Mouse (Mus musculus) heart, postnatal 0 days (tissue): ENCODE data around the gene Uqcc2. TPM values are rescaled to one million over a fixed set of nuclear protein-coding genes. Genes with fewer than 3 reads are reported as not detected.

Experiments
- ATAC-seq: fragments of 200-750 bp; cut with Nextera tagmentation; 2 replicates; pipeline ENCODE4 v1.8.0; 2017; ENCODE audit warnings: low read depth, moderate number of reproducible peaks, moderate library complexity; ENCODE audit not compliant: insufficient read depth
- DNase-seq: peaks from one replicate; pipeline ENCODE4 v3.0.0-alpha.2; 2016; ENCODE audit warnings: low spot score
- H3K27ac ChIP-seq: fragments of 300-500 bp; sonication (generic); 2 replicates; pipeline ENCODE4 v1.5.1; 2014; ENCODE audit warnings: low read depth, mild to moderate bottlenecking
- H3K27me3 ChIP-seq: fragments of 300-500 bp; sonication (generic); 2 replicates; pipeline ENCODE4 v1.6.1; 2014; ENCODE audit warnings: low read length, mixed read lengths; ENCODE audit not compliant: control insufficient read depth, insufficient read depth
- H3K36me3 ChIP-seq: fragments of 300-500 bp; sonication (generic); replicated peaks from 2 replicates; pipeline ENCODE4 v1.6.1; 2014; ENCODE audit warnings: low read length, mixed read lengths; ENCODE audit not compliant: control insufficient read depth, insufficient read depth
- H3K4me1 ChIP-seq: fragments of 300-500 bp; sonication (generic); 2 replicates; pipeline ENCODE4 v1.6.1; 2014; ENCODE audit warnings: antibody characterized with exemption; ENCODE audit not compliant: control insufficient read depth, insufficient read depth
- H3K4me2 ChIP-seq: fragments of 300-500 bp; sonication (generic); 2 replicates; pipeline ENCODE4 v1.6.1; 2014; ENCODE audit warnings: low read depth, mild to moderate bottlenecking, low read length, moderate library complexity
- H3K4me3 ChIP-seq: fragments of 300-500 bp; sonication (generic); 2 replicates; pipeline ENCODE4 v1.5.1; 2014; ENCODE audit warnings: low read depth, low read length
- H3K9ac ChIP-seq: fragments of 300-500 bp; sonication (generic); replicated peaks from 2 replicates; pipeline ENCODE4 v1.6.1; 2014; ENCODE audit warnings: low read depth, low read length, mixed read lengths
- H3K9me3 ChIP-seq: fragments of 300-500 bp; sonication (generic); replicated peaks from 2 replicates; pipeline ENCODE4 v1.6.1; 2016; ENCODE audit warnings: low read length; ENCODE audit not compliant: control insufficient read depth
- CTCF ChIP-seq: IDR thresholded peaks from 2 replicates; pipeline ENCODE4 v1.5.1; 2016; ENCODE audit warnings: antibody characterized with exemption, control low read depth, low read depth
- EP300 ChIP-seq: IDR thresholded peaks from 2 replicates; pipeline ENCODE4 v1.6.1; 2016; ENCODE audit warnings: antibody characterized with exemption, low read depth
- WGBS: fragments of 180-500 bp; shearing (Covaris S2); extraction: QIAGEN DNeasy Blood & Tissue Kit; methylation state at CpG from one replicate; pipeline ENCODE4 v1.1.7; 2014; 5-methylcytosine and 5-hydroxymethylcytosine counted together
- polyA plus RNA-seq: library from polyadenylated mRNA; unstranded; fragments of >200 nt; fragmentation: Nextera tagmentation; extraction: Ambion mirVana; gene quantifications from 2 replicates; pipeline ENCODE4 v1.2.1, GENCODE M21; 2015
- total RNA-seq: library from RNA; depleted of rRNA; stranded (reverse); fragments of >200 nt; gene quantifications from 2 replicates; pipeline ENCODE4 v1.2.3, GENCODE M21; 2014; ENCODE audit warnings: low replicate concordance

Gene Uqcc2
- total and polyA plus RNA-seq, 2 experiments from 2014 or later, result 397 to 419 TPM

- TF ChIP-seq CTCF (peak; percentile 67), EP300 (no peak)
- peaks cover 17% of the 10 kb centered on the region for H3K4me1 ChIP-seq
- H3K4me2 ChIP-seq, result no peak overlapping the region
- no peaks in the 10 kb centered on the region for H3K27me3 ChIP-seq
- H3K9ac ChIP-seq, result no peak overlapping the region
- H3K27ac ChIP-seq, result no peak overlapping the region
- H3K36me3 ChIP-seq, result no peaks in the 10 kb centered on the region
- no peaks in the 10 kb centered on the region for H3K9me3 ChIP-seq
- H3K4me3 ChIP-seq, result no peak overlapping the region
- no peak for DNase-seq
- WGBS, result 57% methylated on average over 8 of the region's 8 CpGs
- ATAC-seq, result no peak
Measured at GRCm38 (mm10) chr17:27165054-27165773, 31.5 kb upstream of the Uqcc2 start.

DNA sequence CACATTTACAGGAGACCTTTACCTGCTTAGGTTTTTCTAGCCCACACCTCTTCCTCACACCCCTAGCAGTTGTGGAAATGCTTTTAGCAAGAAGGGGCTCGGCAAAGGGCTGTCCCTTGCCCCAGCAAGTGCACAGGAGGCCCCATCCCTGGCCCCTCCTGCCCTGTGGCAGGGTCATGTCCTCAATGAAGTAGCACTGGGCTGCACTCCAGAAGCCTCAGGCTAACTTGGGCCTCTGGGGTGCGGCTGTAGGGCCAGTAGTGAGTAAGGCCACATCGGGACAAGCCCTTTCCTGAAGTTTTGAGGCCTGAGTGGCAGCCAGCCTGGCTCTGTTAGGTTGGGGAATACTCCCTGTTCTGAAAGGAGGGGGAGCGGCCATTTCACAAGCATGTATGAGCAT is 27.2 kb upstream of the Uqcc2 start:
- peak; percentile 86 for ATAC-seq
- H3K9ac ChIP-seq, result no peak overlapping the region

GRCm38 (mm10) chr17:27159169-27159568 is 25.5 kb upstream of the Uqcc2 start:
- H3K36me3 ChIP-seq, result no peaks in the 10 kb centered on the region
- WGBS, result 65% methylated on average over 7 of the region's 7 CpGs
- H3K9me3 ChIP-seq, result no peaks in the 10 kb centered on the region
- H3K9ac ChIP-seq, result no peak overlapping the region
- no peak for DNase-seq
- peaks cover 50% of the 10 kb centered on the region for H3K4me1 ChIP-seq
- no peaks in the 10 kb centered on the region for H3K27me3 ChIP-seq
- peak overlapping the region; percentile 80 for H3K27ac ChIP-seq
- ATAC-seq, result no peak
- no peak overlapping the region for H3K4me2 ChIP-seq
- TF ChIP-seq CTCF (no peak), EP300 (no peak)
- no peak overlapping the region for H3K4me3 ChIP-seq

More for the DNA sequence above, 27.2 kb upstream of the Uqcc2 start:
- no peak overlapping the region for H3K4me3 ChIP-seq
- no peaks in the 10 kb centered on the region for H3K27me3 ChIP-seq
- H3K4me2 ChIP-seq, result no peak overlapping the region
- peak; percentile 70 for DNase-seq
- WGBS, result 49% methylated on average over 4 of the region's 4 CpGs
- TF ChIP-seq CTCF (no peak), EP300 (0 out of 2 replicates have a peak, but pooled peaks have one; percentile 15)
- peaks cover 37% of the 10 kb centered on the region for H3K4me1 ChIP-seq
- peak overlapping the region; percentile 68 for H3K27ac ChIP-seq
- H3K9me3 ChIP-seq, result no peaks in the 10 kb centered on the region
- no peaks in the 10 kb centered on the region for H3K36me3 ChIP-seq

DNA sequence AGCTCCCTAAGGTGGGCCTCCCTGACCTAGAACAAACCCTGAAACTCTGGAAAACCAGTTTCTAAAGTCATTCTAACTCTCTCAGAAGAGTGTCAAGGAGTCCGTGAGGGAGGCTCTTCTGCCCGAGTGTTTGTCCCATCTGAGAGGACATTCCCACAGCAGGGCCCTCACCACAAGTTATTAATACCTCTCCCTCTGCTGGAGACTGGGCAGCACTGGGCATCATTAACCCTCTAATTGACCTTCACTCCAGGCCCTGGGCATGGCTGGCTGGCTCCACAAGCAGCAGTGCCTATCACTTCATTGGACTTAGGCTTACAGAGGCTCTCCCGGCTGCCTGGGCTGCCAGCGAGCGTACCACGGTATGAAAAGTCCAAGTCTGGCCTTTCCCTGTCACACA is 24.7 kb upstream of the Uqcc2 start:
- peak; percentile 54 for ATAC-seq
- 54% methylated on average over 6 of the region's 6 CpGs for WGBS
- peak; percentile 64 for DNase-seq

DNA sequence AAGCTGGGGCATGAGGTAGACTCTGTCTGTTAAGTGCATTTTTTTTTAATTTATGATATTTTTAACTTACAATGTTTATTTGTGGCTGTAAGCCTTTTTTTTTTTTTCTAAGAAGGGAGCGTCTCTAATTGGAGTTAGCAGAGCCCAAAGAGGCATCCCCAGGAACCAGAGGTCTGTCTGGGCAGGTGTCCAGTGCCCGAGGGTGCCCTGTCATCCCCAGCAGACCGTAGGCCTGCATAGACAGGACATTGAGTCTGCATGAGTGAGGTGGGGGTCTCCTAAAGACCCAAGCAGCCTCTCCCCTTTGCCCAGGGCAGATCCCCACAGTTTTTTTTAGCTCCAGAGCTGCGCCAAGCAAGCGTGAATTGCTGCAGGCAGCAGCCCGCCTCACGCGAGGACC is 22.0 kb upstream of the Uqcc2 start:
- H3K9me3 ChIP-seq, result no peaks in the 10 kb centered on the region
- H3K4me2 ChIP-seq, result no peak overlapping the region
- TF ChIP-seq CTCF (no peak), EP300 (no peak)
- peak overlapping the region; percentile 40; the same call in 1 of the 2 replicates for H3K27ac ChIP-seq
- DNase-seq, result no peak
- 68% methylated on average over 8 of the region's 8 CpGs for WGBS
- no peak overlapping the region for H3K4me3 ChIP-seq
- no peak overlapping the region for H3K9ac ChIP-seq
- no peaks in the 10 kb centered on the region for H3K27me3 ChIP-seq
- no peak for ATAC-seq
- no peaks in the 10 kb centered on the region for H3K36me3 ChIP-seq
- H3K4me1 ChIP-seq, result peaks cover 66% of the 10 kb centered on the region

More for the DNA sequence above, 24.7 kb upstream of the Uqcc2 start:
- Histone ChIP-seq H3K9me3 (no peaks in the 10 kb centered on the region), H3K4me1 (peaks cover 56% of the 10 kb centered on the region), H3K4me2 (no peak overlapping the region), H3K36me3 (no peaks in the 10 kb centered on the region), H3K27ac (peak overlapping the region; percentile 80), H3K4me3 (no peak overlapping the region), H3K9ac (no peak overlapping the region), H3K27me3 (no peaks in the 10 kb centered on the region)
- TF ChIP-seq CTCF (peak; percentile 36), EP300 (no peak)

- Histone ChIP-seq H3K27ac (peak overlapping the region; percentile 99), H3K36me3 (no peaks in the 10 kb centered on the region), H3K27me3 (no peaks in the 10 kb centered on the region), H3K9me3 (no peaks in the 10 kb centered on the region), H3K4me1 (peaks cover 60% of the 10 kb centered on the region), H3K4me3 (no peak overlapping the region), H3K4me2 (no peak overlapping the region), H3K9ac (no peak overlapping the region)
- WGBS, result 80% methylated on average over 6 of the region's 6 CpGs
- no peak for ATAC-seq
- no peak for TF ChIP-seq EP300
- no peak for TF ChIP-seq CTCF
- DNase-seq, result no peak
Measured at GRCm38 (mm10) chr17:27154881-27155280, 21.2 kb upstream of the Uqcc2 start.
